Mouse (Mus musculus): Measurements from ENCODE around the gene Krtap24-1.

DNA sequence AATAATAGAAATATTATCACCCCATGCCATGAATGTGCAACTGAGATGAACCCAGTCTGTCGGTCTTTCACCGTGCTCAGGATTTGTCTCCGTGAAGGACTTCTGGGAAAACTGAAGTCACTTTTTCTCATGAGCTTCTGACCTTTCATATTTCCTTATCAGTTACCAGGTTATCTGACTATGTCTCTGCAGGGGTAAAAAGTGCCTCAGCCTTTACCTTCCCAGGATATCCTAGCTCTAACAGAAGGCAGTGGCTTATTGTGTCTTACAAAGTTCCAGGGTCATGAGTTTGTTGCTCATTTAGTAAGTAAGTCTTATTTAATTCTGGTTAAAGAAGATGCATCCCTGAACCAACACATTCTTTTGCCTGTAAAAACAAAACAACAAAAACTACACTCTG is 42.3 kb downstream of the Krtap24-1 start:
- no peak for TF ChIP-seq CTCF (IDR thresholded peaks at IDR 0.05; ENCODE audit: control insufficient read depth, insufficient read depth, insufficient read length)
- TF ChIP-seq CEBPB (IDR thresholded peaks at IDR 0.05; ENCODE audit: low read depth), result no peak
- no peak for TF ChIP-seq FOSL1 (IDR thresholded peaks at IDR 0.05; ENCODE audit: insufficient read depth, low read length, poor library complexity, severe bottlenecking)
- no peak for TF ChIP-seq MAX (IDR thresholded peaks at IDR 0.05)
- no peak for TF ChIP-seq USF1 (IDR thresholded peaks at IDR 0.05; ENCODE audit: low read depth)
- no peak for TF ChIP-seq MYOG (IDR thresholded peaks at IDR 0.05; ENCODE audit: control insufficient read depth, extremely low read depth, insufficient read length)
